Mouse (Mus musculus) CD4-positive, CD25-positive, alpha-beta regulatory T cell, adult 2 months (primary cell): ENCODE measurements around the gene Cdt1.

Experiments
- DNase-seq: peaks from one replicate; pipeline ENCODE4 v3.0.0-alpha.2; 2012; ENCODE audit warnings: low read depth, low spot score

Gene Cdt1

DNA sequence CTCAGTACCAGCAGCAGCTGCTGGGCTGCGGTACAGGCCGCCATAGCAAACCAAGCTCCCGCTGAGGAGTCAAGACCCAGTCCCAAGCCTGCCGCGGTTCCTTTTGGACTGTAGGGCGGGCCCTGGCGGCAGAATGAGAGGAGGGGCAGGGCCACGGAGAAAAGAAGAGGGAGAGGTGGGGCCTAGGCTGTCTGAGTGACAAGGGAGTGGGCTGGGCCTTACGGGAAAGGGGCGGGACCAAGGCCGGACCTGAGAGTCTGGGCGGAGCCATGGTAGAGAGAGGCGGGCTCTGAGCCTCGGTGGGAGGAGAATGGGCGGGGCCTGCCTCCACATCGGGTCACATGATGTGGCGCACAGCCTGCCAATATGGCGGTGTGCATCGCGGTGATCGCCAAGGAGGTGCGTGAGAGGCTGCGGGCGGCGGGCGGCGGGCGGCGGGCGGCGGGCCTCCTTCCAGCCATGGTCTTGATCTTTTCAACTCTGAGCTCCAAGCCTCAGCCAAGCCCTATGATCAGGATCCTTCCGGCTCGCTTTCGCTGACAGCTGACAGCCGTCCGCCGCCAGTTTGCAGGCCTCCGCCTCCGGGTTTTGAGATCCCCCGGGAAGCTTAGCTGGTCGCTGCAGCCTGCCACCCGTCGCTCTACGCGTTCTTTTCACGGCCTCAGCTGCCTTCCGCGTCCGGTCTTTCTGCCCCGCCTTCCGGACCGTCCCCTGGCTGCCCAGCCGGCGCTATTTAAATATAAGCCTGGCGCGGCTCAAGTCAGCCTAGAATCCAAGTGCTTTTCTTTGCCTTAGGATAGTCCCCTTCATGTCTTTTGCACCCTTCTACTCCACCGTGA is 43.7 kb downstream of the Cdt1 start, which contains the start of the genes Galns and Trappc2l:
Gene Galns, minus strand, starts transcription at position 169 of the 839 bp plus-strand sequence.
Gene Trappc2l, plus strand, starts transcription at position 346 of the 839 bp plus-strand sequence.
- peak; percentile 99 for DNase-seq

DNA sequence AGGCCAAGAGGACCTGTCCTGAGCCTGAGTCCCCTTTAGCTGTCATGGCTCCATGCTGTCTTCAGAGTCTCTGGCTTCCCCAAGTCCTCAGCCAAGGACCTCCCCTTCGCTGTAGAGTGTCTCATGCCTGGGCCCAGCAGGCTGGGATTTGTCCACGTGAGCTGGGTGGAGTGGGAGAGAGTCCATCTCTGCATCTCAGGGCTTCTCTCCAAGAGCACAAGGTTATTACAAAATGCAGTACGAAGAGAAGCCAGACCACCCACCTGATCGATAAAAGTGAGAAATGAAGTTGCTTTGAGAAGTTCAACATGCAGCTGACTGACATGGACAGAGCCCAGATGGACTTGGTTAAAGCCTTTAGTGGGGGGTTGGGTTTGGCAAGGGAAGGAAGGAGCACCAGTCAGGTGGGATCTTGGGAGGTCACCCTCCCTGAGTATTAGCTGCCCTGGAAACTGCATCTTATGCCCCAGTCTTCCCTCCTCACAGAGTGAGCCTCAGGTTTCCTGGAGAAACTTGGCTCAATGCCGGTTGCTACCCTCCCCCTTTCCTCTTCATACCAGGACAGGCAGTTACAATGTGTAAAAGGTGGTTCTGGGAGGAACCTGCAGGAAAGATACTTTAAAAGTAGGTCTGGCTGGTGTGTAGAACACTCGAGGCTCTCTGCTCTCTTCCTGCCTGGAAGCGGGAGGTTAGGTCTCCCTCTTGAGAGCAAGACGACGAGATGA is 48.5 kb downstream of the Cdt1 start:
- no peak for DNase-seq

GRCm38 (mm10) chr8:122617947-122618546 is 50.2 kb downstream of the Cdt1 start:
- peak; percentile 89 for DNase-seq

- no peak for DNase-seq
Measured at GRCm38 (mm10) chr8:122618660-122619378, 51.0 kb downstream of the Cdt1 start.

DNA sequence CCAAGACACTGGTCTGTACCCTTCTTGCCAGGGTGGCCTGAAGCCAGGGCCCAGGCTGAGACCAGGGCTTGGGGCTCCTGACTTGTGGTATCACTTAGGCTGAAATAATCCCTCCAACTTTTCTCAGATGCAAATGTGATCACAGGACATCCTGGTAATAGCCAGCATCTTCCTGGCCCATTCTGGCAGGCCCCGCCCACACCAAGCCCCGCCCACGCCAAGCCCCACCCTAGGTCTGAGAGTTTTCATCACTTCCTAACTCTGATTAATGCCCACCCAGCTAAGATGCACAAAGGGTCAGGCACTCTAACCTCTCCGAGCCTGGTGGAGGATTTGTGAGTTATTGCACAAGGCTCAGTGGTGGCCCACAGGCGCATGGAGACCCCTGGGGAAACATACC is 52.6 kb downstream of the Cdt1 start:
- no peak for DNase-seq

DNA sequence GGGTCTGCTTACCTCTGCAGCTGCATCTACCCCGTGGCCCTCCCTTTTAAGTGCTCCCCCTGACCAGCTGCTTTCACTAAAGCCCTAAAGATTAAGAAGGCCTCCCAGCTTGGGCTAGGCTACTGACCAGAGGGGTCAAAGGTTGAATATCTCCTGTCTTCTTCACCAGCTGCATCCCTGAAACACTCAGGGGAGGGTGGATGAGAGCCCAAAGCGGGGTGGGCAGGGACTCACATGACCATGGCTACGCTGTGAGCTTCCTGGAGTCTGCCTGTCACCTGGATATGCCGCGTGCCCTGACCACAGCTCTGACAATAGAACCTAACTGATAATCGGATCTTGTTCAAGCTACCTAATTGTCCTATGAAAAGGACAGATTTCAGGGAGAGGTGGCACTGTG is 54.9 kb downstream of the Cdt1 start, which contains the start of gene Pabpn1l:
Gene Pabpn1l, minus strand, starts transcription at position 13 of the 400 bp plus-strand sequence.
- DNase-seq = no peak
